Mouse (Mus musculus): ENCODE measurements around the gene Adamts7. TPM values are rescaled to one million over a fixed set of nuclear protein-coding genes. Genes with fewer than 3 reads are reported as not detected.

Gene Adamts7
- polyA plus RNA-seq, 1 experiment from 2014 or later = 8.0 TPM

GRCm38 (mm10) chr9:90125416-90126099 lies 37.3 kb upstream of the Adamts7 start:
- Histone ChIP-seq H3K27ac (replicated peaks) (no peak overlapping the region), H3K9me3 (replicated peaks) (no peaks in the 10 kb centered on the region), H3K4me3 (replicated peaks) (peak overlapping the region; percentile 14), H3K27me3 (replicated peaks) (no peaks in the 10 kb centered on the region), H3K36me3 (no peaks in the 10 kb centered on the region), H3K9ac (replicated peaks) (no peak overlapping the region), H3K4me2 (peak overlapping the region; percentile 42), H3K4me1 (peaks cover 13% of the 10 kb centered on the region; the same call in 1 of the 2 replicates)
- ATAC-seq (ENCODE audit: low FRiP score) = no peak
- WGBS = 14% methylated on average over 7 of the region's 7 CpGs

GRCm38 (mm10) chr9:90126260-90127010 lies 36.4 kb upstream of the Adamts7 start:
- peak; percentile 64 for ATAC-seq (ENCODE audit: low FRiP score)
- Histone ChIP-seq H3K4me3 (replicated peaks) (peak overlapping the region; percentile 24), H3K9ac (replicated peaks) (no peak overlapping the region), H3K27ac (replicated peaks) (no peak overlapping the region), H3K9me3 (replicated peaks) (no peaks in the 10 kb centered on the region), H3K4me2 (peak overlapping the region; percentile 42), H3K4me1 (peaks cover 13% of the 10 kb centered on the region; the same call in 1 of the 2 replicates), H3K27me3 (replicated peaks) (no peaks in the 10 kb centered on the region), H3K36me3 (no peaks in the 10 kb centered on the region)
- 2% methylated on average over 30 of the region's 30 CpGs for WGBS

GRCm38 (mm10) chr9:90127146-90127545 lies 35.7 kb upstream of the Adamts7 start:
- Histone ChIP-seq H3K4me1 (peaks cover 13% of the 10 kb centered on the region; the same call in 1 of the 2 replicates), H3K9ac (replicated peaks) (no peak overlapping the region), H3K36me3 (no peaks in the 10 kb centered on the region), H3K4me2 (peak overlapping the region; percentile 42; the same call in 1 of the 2 replicates), H3K4me3 (replicated peaks) (no peak overlapping the region), H3K27ac (replicated peaks) (no peak overlapping the region), H3K9me3 (replicated peaks) (no peaks in the 10 kb centered on the region), H3K27me3 (replicated peaks) (no peaks in the 10 kb centered on the region)
- ATAC-seq (ENCODE audit: low FRiP score) = no peak
- 68% methylated on average over 6 of the region's 6 CpGs for WGBS

GRCm38 (mm10) chr9:90128636-90129201 lies 34.1 kb upstream of the Adamts7 start:
- Histone ChIP-seq H3K27me3 (replicated peaks) (no peaks in the 10 kb centered on the region), H3K27ac (replicated peaks) (no peak overlapping the region), H3K4me3 (replicated peaks) (no peak overlapping the region), H3K4me2 (no peak overlapping the region), H3K9ac (replicated peaks) (no peak overlapping the region), H3K36me3 (no peaks in the 10 kb centered on the region), H3K4me1 (peaks cover 13% of the 10 kb centered on the region; the same call in 1 of the 2 replicates), H3K9me3 (replicated peaks) (no peaks in the 10 kb centered on the region)
- WGBS = 87% methylated on average over 6 of the region's 6 CpGs
- ATAC-seq (ENCODE audit: low FRiP score) = no peak

GRCm38 (mm10) chr9:90133562-90134355 lies 29.1 kb upstream of the Adamts7 start:
- H3K4me1 ChIP-seq = no peaks in the 10 kb centered on the region
- no peak overlapping the region for H3K4me3 ChIP-seq (replicated peaks)
- H3K27me3 ChIP-seq (replicated peaks) = no peaks in the 10 kb centered on the region
- no peak overlapping the region for H3K27ac ChIP-seq (replicated peaks)
- no peaks in the 10 kb centered on the region for H3K9me3 ChIP-seq (replicated peaks)
- H3K4me2 ChIP-seq = no peak overlapping the region
- WGBS = 74% methylated on average over 7 of the region's 7 CpGs
- H3K36me3 ChIP-seq = no peaks in the 10 kb centered on the region
- H3K9ac ChIP-seq (replicated peaks) = no peak overlapping the region
- ATAC-seq (ENCODE audit: low FRiP score) = no peak

GRCm38 (mm10) chr9:90135466-90135865 lies 27.4 kb upstream of the Adamts7 start:
- Histone ChIP-seq H3K9ac (replicated peaks) (no peak overlapping the region), H3K4me3 (replicated peaks) (no peak overlapping the region), H3K9me3 (replicated peaks) (no peaks in the 10 kb centered on the region), H3K27me3 (replicated peaks) (no peaks in the 10 kb centered on the region), H3K4me2 (no peak overlapping the region), H3K27ac (replicated peaks) (no peak overlapping the region), H3K36me3 (no peaks in the 10 kb centered on the region), H3K4me1 (no peaks in the 10 kb centered on the region)
- 85% methylated on average over 8 of the region's 8 CpGs for WGBS
- no peak for ATAC-seq (ENCODE audit: low FRiP score)

GRCm38 (mm10) chr9:90135963-90136677 lies 26.7 kb upstream of the Adamts7 start:
- Histone ChIP-seq H3K9me3 (replicated peaks) (no peaks in the 10 kb centered on the region), H3K27me3 (replicated peaks) (no peaks in the 10 kb centered on the region), H3K27ac (replicated peaks) (no peak overlapping the region), H3K4me2 (no peak overlapping the region), H3K9ac (replicated peaks) (no peak overlapping the region), H3K36me3 (no peaks in the 10 kb centered on the region), H3K4me1 (no peaks in the 10 kb centered on the region), H3K4me3 (replicated peaks) (no peak overlapping the region)
- WGBS = 78% methylated on average over 9 of the region's 9 CpGs
- no peak for ATAC-seq (ENCODE audit: low FRiP score)

- no peaks in the 10 kb centered on the region for H3K4me1 ChIP-seq
- no peaks in the 10 kb centered on the region for H3K9me3 ChIP-seq (replicated peaks)
- H3K4me3 ChIP-seq (replicated peaks) = no peak overlapping the region
- H3K27me3 ChIP-seq (replicated peaks) = no peaks in the 10 kb centered on the region
- no peak overlapping the region for H3K27ac ChIP-seq (replicated peaks)
- no peaks in the 10 kb centered on the region for H3K36me3 ChIP-seq
- ATAC-seq (ENCODE audit: low FRiP score) = no peak
- 100% methylated on average over 1 of the region's 1 CpGs for WGBS
- no peak overlapping the region for H3K4me2 ChIP-seq
- H3K9ac ChIP-seq (replicated peaks) = no peak overlapping the region
Measured at GRCm38 (mm10) chr9:90136678-90136965, 26.2 kb upstream of the Adamts7 start.

GRCm38 (mm10) chr9:90145788-90146187 lies 17.1 kb upstream of the Adamts7 start:
- no peaks in the 10 kb centered on the region for H3K27me3 ChIP-seq (replicated peaks)
- WGBS = 65% methylated on average over 2 of the region's 2 CpGs
- no peak overlapping the region for H3K4me3 ChIP-seq (replicated peaks)
- no peak overlapping the region for H3K27ac ChIP-seq (replicated peaks)
- no peaks in the 10 kb centered on the region for H3K4me1 ChIP-seq
- no peak overlapping the region for H3K4me2 ChIP-seq
- H3K36me3 ChIP-seq = no peaks in the 10 kb centered on the region
- no peak overlapping the region for H3K9ac ChIP-seq (replicated peaks)
- H3K9me3 ChIP-seq (replicated peaks) = no peaks in the 10 kb centered on the region
- ATAC-seq (ENCODE audit: low FRiP score) = no peak

- Histone ChIP-seq H3K9me3 (replicated peaks) (no peaks in the 10 kb centered on the region), H3K4me1 (no peaks in the 10 kb centered on the region), H3K4me3 (replicated peaks) (no peak overlapping the region), H3K36me3 (no peaks in the 10 kb centered on the region), H3K9ac (replicated peaks) (no peak overlapping the region), H3K27ac (replicated peaks) (no peak overlapping the region), H3K27me3 (replicated peaks) (no peaks in the 10 kb centered on the region), H3K4me2 (no peak overlapping the region)
- ATAC-seq (ENCODE audit: low FRiP score) = no peak
- WGBS = 82% methylated on average over 5 of the region's 5 CpGs
Measured at GRCm38 (mm10) chr9:90146869-90147268, 16.0 kb upstream of the Adamts7 start.

All from neural tube, embryonic 15.5 days (tissue).